Mouse (Mus musculus): Measurements from ENCODE around the gene Tcf7.
A peak's percentile ranks its signal among the peaks of the same experiment; 100 is the strongest.

The Tcf7 gene

GRCm38 (mm10) chr11:52268104-52268835 is 14.5 kb downstream of the Tcf7 start:
- DNase-seq (ENCODE audit: low read depth, low spot score), result peak; percentile 90

DNA sequence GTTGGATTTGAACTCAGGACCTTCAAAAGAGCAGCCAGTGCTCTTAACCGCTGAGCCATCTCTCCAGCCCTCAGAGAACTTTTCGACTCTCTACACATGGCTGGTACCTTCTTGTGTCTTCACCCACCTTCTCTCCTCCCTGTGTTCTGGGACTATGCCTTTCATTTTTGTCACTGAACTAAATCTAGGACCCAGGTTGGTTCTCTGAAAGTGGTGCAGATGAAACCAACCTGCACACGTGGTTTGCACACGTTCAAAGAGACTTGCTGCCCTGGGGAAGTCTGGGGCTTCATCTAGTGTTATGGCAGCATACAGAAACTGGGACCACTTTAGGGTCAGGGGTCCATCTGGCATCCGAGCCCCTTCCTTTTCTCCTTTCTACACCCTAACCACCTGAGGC is 15.5 kb downstream of the Tcf7 start:
- peak; percentile 59 for DNase-seq (ENCODE audit: low read depth, low spot score)

- peak; percentile 91 for DNase-seq (ENCODE audit: low read depth, low spot score)
These were observed 17.1 kb downstream of the Tcf7 start for GRCm38 (mm10) chr11:52265616-52266307.

GRCm38 (mm10) chr11:52264871-52265270 is 17.9 kb downstream of the Tcf7 start:
- DNase-seq (ENCODE audit: low read depth, low spot score), result no peak

DNA sequence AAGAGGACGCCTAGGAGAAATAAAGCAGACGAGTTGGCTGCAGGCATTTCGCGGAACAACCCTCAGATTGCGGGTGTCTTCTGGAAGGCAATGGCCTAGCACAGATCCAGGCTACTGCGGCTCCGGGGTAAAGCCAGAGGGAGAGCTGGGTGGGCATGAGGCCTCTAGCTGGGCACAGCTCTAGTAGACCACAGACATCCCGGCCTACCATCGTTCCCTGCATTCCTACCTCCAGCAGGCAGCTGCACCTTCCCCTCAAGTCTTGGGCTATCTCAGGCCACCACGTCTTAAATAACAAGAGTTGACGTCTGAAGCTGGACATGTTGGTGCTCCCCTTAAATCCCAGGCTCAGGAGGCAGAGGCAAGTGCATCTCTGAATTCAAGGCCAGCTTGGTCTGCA is 20.5 kb downstream of the Tcf7 start:
- no peak for DNase-seq (ENCODE audit: low read depth, low spot score)

DNA sequence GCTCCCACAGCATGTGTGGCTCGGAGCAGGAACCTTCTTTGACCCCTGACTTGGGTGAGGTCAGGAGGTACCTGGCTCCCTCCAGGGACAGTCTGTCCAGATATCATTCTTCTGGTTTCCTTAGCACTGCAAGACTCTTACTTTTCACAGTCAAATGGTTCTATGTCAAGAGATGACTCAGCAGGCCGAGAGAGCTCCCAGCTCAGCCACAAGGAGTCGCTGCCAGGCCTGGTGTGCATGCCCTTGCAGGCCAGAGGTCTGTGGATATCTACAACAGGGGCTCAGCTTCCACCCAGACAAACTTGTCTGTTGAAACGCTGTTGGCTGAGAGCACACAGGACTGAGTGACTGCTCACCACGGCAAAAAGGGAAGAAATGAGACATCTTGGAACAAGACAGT is 20.9 kb downstream of the Tcf7 start:
- peak; percentile 77 for DNase-seq (ENCODE audit: low read depth, low spot score)

- peak; percentile 66 for DNase-seq (ENCODE audit: low read depth, low spot score)
These were observed 21.9 kb downstream of the Tcf7 start for GRCm38 (mm10) chr11:52260878-52261277.

- no peak for DNase-seq (ENCODE audit: low read depth, low spot score)
These were observed 24.1 kb downstream of the Tcf7 start for GRCm38 (mm10) chr11:52258711-52259110.

GRCm38 (mm10) chr11:52257376-52257775 is 25.4 kb downstream of the Tcf7 start:
- DNase-seq (ENCODE audit: low read depth, low spot score), result no peak

GRCm38 (mm10) chr11:52255077-52255476 is 27.7 kb downstream of the Tcf7 start:
- DNase-seq (ENCODE audit: low read depth, low spot score), result no peak

- DNase-seq (ENCODE audit: low read depth, low spot score), result peak; percentile 68
These were observed 29.0 kb downstream of the Tcf7 start for GRCm38 (mm10) chr11:52253674-52254375.

DNA sequence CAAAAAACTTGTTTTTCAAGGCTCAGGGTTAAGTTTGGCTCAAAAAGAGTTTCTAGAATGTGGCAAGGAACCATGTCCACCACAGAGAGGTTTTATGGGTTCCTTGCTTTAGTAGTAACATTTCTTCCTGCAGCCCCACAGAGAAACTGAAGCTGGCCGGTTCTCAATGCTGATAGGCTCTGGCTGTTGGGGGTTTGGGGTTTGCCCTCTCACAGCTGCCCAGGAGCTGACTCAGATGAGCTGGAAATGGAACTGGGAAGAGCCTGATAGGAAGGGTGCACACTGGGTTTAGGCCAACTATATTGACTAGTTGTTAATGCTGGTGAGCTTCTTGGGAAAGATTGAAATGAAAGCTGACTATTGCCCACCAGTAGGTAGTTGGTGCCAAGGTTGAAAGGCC is 30.1 kb downstream of the Tcf7 start:
- no peak for DNase-seq (ENCODE audit: low read depth, low spot score)

DNA sequence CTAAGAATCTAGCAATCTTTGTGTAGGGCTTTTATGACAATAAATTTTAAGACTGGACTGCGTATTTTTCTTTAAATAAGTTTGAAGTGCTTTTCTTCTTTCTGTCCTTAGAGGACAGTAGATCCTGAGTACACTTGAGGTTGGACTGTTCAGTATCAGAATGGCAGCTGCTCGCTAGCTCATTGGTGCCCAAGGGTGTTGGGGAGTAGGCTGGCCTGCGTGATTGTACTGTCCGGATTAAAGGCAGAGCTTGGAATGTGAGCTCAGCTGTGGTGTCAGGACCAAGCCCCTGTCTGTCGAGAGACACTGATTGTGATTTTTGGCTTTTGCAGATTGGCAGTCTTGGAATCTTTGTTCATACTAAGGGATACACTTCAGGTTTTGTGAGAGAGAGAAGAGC is 31.0 kb downstream of the Tcf7 start:
- DNase-seq (ENCODE audit: low read depth, low spot score), result no peak

DNA sequence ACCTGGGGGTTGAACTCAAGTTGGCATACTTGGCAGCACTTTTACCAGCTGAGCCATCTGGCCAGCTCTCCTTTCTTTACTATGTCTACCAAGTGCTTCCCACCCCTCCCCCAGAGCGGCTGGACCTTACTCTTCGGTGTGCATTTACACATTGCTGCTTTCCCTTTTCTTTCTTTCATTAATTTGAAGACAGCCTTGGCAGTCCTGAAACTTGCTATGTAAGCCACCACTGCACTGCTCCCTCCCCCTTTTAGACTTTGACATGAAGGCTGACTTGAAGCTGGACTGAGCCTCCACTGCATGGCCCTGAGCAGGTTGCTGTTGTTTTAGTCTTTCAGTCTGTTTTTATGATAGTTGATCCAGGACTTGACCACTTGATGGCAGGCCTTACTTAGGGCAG is 33.4 kb downstream of the Tcf7 start:
- no peak for DNase-seq (ENCODE audit: low read depth, low spot score)

GRCm38 (mm10) chr11:52240898-52241542 is 41.8 kb downstream of the Tcf7 start:
- DNase-seq (ENCODE audit: low read depth, low spot score), result peak; percentile 56

- no peak for DNase-seq (ENCODE audit: low read depth, low spot score)
These were observed 48.3 kb downstream of the Tcf7 start for GRCm38 (mm10) chr11:52234509-52234908.

DNA sequence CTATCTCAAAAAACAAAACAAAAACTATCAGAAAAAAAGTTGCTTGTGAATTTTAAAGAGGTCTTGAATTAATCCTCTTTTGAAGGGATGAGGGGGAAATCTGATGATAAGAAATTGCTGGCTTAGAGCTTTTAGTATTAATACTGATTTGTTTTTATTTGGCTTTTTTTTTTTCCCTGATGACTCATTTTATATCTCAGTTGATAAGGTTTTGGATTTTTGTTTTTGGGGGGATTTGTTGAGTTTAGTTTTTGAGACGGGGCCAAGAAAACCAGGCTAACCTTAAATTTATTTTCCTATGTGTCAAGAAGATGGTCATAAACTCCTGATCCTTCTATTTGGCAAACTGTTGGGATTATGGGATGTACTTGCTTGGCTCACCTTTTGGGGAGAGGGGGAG is 48.9 kb downstream of the Tcf7 start:
- DNase-seq (ENCODE audit: low read depth, low spot score), result no peak

DNA sequence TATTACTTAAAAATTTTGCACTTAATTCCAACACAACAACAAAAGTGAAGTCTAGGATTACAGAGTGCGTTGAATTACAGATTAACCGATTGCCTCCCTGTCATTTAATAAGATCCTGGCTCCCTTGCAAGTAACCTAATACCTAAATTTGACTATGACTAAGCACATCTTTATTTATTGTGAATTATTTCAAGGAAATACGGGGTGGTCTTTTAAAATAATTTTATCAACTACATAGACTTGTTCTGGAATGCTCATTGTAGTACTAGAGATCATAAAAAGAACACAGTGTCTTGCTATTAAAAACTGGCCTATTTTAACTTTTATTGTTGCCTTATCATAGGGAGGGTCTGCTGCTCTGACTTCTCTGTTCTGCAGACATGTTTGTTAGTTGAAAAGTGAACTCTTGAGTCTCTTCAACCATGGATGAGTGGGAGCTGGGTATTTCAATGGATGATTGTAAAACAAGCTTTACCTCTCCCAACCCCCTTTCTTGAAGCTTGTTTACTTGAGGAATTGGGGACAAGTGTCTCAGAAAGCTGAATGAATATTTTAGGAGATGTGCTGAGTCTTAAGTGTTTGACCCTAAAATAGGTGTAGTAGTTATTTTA is 49.7 kb downstream of the Tcf7 start:
- DNase-seq (ENCODE audit: low read depth, low spot score), result no peak

DNA sequence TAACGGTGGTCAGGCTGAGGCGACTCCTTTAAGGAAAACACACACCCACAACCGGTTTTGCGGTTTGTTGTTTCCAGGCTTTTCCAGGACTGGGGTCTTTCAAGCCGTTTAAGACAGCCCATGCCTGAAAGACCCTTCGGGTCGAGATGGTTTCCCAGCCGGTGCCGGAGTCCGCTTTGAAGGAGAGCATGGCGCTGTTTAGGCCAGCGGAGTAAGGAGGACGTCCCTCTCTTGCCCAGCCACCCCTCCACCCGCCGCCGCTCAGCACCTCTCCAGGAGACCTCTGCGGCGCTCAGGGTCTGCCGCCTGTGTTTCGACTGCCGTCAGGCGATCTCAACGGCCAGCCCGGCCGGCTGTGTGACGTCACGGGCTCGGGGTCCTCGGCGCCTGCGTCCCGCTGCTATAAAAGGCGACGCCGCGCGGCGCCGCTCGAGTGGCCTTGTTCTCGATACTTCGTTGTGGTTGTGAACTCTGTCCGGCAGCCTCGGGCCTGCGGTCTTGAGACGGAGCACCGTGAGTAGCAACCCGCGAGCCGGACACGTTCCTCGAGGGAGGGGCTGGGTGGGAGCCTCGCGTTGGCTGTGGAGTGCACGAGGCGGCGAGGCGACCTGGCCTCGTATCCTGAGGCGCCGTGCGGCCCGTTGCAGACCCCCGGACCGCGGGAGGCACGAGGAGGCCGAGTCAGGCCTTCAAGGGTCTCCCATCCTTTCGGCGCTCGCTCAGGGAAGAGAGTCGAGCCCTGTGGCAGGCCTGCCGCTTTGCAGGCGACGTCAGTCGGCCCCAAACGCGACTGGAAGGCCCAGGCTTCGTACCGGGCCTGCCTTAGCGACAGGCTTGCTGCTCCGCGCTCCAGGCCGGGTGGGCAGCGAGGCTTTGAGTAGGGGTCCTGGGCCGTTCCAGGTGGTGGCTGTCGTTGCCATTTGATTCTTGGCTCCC is 50.9 kb downstream of the Tcf7 start, which contains the start of gene Skp1a:
TSS of gene Skp1a (plus strand) at position 390 of the 936 bp plus-strand sequence.
- DNase-seq (ENCODE audit: low read depth, low spot score), result peak; percentile 92

DNA sequence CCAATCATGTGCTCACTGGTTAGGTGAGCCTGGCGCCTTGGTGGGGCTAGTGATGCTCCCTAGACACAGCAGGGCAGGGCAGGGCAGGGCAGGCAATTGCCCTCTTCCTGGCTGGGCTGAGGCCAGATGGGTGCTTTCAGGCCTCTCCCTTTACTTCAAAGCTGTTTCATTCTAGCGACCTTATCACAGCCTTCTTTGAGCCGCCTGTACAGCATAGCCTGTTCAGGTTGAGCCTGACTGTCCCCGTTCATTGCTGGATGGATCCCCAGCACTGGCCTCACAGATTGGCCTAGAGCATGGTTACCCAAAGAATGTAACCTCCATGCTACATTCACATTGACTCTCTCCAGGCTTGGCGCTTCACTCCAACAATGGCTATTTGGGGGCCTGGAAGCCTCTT is 52.1 kb downstream of the Tcf7 start:
- DNase-seq (ENCODE audit: low read depth, low spot score), result no peak

Data from CD4-positive helper T cell, adult 2 months (primary cell).